Mouse (Mus musculus): Measurements from ENCODE around the gene Strada.
A peak's percentile ranks its signal among the peaks of the same experiment; 100 is the strongest.
"Not testable (repeated sequence)": the region's sequence is repeated elsewhere in the genome, so short reads cannot be mapped to it uniquely, and the experiment has no call there.

The Strada gene

DNA sequence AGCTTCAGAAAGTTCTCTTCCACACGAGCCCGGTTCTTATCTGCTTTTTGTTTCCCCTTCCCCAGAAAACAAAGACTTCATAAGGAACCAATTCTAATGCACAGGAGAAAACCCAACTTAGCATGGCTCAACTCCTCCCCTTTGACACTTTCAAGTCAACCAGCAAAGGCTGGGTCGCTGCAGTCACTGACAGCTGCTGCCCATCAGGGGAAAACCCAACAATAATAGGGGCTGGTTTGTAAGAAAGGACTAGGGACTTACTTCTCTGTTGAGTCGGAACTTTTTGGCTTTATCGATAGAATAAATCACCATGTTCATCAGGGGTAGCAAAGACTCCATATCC lies at the start of gene Strada:
Gene Strada, minus strand, starts transcription at position 46 of the 343 bp plus-strand sequence.
- no peak for DNase-seq

DNA sequence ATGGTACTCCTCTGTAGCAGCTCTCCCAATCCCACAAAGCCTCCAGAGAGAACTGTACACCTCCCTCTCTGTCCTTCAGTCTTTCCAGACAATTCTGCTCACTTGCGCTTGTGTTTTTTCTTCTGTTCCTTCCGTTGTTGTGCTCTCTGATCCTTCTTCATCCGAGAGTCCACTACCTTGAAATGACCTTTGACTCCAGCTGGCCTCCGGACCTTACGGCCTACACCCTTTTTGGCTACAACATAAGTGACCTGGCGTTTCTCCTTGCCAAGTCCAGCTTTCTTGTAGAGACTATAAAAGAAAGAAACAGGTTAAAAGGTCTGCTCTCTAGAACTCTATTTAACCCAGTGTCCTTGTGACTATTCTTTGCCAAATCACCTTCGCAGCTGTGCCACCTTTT lies 47.4 kb upstream of the Strada start:
- peak; percentile 55 to 59 for DNase-seq

DNA sequence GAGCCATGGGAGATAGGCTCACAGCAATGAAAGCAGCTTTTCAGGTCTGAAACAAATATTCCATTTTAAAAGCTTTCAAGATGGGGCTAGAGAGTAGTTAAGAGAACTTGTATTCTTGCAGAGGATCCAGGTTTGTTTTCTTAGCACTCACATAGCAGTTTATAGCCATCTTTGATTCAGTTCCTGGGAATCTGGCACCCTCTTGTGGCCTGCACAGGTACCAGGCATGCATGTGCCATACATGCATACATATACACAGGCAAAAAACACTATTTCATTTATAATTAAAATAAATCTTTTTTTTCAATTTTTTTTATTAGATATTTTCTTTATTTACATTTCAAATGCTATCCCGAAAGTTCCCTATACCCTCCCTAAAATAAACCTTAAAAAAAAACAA lies 44.9 kb upstream of the Strada start:
- DNase-seq: no peak

DNA sequence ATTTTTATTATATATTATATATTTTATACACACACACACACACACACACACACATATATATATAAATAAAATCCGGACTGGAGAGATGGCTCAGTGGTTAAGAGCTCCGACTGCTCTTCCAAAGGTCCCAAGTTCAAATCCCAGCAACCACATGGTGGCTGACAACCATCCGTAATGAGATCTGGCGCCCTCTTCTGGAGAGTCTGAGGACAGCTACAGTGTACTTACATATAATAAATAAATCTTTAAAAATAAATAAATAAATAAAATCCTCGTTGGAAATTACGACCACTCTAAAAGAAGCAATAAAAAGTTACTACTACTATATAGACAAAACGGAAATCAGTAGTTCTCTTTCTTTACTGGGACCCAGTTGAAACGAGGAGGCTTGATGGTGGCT lies 32.0 kb upstream of the Strada start:
- not testable (repeated sequence) for DNase-seq

DNA sequence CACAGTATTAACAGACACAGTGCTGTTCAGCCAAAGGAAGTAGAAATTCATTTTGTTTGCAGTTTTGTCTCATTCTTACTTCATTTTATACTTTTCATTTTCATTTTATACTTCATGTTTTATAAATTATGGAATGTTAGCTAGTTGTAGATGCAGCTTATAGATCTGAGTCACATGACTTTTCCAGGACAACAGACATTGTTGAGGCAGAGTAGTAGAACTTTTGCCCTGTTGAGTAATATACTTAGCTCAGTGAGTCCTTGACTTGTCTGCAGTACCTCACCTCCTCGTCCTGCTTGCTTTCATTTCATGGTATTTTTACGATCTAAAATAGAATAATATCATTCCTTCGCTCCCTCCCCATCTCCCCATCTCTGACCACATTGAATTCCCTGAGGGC lies 18.6 kb upstream of the Strada start:
- DNase-seq: no peak

DNA sequence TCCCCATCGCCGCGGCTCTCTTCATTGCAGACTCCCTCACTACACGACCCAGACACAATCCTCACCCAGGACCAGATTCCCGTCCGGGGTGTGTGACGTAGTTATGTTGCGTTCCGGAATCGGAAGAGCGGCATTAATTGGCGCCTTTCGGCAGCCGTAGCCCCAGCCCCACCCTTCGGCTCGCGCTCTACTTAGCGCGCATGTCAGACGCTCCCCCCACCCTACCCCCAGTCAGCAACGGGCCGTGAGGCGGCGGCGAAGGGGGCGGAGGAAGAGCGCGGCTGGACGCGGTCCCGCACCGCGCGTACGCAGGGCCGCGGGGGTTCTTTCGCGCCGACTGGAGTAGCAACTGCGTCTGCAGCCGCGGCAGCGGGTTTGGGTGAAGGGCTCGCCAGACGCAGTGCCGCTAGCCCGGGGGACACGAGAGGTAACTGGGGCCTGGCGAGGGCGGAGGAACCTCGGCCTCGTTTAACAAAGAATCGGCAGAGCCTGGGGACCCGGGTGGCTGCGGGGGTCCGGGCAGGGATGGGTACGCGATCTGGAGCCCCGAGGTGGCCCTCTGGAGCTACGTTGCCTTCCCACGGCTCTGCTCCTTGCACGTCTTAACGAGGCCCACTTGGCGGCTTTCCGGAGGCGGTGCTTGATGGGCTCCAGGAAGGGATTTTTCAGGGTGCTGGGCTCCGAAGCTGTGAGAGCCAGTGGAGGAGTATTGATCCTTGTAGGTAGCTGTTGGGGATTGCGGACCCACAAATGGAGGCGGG lies 14.9 kb upstream of the Strada start, which contains the start of gene Ddx42:
Gene Ddx42, plus strand, starts transcription at position 197 of the 761 bp plus-strand sequence.
- DNase-seq: peak; percentile 89 to 91

DNA sequence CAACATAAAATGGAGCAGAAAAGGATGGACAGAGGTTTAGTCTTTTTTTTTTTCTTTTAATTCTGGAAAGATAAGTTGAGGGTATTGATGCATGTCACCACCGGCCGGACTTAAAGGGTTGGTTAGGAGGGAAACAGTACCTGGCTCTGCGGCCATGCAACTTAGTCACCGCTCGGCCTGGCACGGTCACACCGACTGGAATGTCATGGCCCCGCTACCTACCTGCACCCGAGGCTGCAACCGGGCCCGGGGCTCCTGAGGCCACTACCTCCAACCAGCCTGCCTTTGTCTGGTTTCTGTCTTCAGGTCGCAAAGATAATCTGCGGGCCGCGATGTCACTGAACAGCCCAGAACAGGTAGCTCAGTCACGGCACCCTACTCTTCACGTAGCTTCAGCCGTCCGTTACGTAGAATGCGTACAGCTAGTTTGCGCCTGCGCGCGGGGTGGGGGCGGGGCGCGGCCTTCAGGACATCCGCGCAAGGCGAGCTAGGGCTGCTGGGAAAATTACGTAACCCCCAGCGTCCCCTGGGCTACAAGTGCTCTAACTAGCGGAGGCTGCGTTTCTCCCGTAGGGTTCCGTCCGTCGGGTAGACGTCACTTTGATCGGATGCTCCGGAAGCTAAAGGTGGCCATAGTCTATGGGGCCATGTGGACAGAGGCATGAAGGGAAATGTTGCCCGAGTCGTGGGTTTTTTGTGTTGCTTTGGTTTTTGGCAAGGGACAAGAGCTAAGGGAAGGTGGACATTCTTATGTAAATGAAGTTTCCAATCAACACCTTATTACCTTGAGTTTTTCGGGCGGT lies 14.2 kb upstream of the Strada start, which contains the start of gene Ccdc47:
Gene Ccdc47, minus strand, starts transcription at position 418 of the 803 bp plus-strand sequence.
- DNase-seq: peak; percentile 97 to 98

DNA sequence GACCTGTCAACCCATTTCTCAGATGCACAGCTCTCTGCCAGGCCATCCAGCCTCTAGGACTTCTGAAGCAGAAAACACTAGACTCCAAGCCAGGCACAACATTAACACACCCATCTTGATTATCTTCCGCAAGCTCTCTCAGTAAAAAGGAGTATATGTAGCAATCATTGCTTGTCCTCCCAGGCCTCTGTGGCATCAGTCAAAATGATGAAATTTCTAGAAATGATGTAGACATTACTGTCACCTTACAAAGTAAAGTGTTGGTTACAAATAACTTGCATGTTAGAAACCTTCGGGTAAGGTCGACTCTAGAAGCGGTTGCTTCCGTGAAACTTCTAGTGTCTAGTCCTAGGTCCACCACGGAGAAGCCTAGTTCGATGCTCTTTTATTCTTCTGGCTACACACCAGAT lies 13.5 kb upstream of the Strada start:
- no peak for DNase-seq

DNA sequence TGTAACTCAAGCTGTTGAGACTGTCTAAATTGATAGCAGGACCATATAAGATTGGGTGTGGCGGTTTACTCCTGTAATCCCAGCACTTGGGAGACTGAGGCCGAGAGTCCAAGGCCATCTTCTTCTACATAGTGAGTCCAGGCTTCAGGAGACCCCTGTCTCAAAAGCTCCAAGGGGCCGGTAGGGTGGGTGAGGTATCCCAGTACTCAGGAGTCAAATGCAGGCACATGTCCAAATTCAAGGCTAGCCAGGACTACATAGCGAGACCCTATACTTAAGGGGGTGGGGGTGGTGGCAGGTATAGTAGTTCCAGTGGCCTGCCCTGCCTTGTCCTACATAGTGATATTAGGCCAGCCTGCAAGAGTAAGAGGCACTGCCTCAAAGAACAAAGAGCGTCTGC lies 12.9 kb upstream of the Strada start:
- no peak for DNase-seq

DNA sequence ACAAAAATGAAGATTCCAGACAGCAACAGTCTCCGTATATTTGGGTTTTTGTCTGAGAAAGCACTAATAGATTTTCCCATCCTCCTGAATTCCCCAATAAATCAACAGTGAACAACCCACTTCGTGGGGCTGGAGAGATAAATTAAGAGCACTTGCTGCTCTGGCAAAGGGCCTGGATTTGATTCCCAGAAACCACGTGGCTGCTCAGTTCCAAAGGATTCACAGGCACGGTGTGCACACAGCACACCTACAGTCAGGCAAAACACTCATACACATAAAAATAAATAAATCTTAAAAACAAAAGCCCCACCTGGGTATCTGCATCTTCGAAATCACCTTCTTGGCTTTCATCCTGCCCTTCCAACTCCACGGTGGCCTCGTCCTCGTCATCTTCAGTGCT lies 10.8 kb upstream of the Strada start:
- DNase-seq: no peak

DNA sequence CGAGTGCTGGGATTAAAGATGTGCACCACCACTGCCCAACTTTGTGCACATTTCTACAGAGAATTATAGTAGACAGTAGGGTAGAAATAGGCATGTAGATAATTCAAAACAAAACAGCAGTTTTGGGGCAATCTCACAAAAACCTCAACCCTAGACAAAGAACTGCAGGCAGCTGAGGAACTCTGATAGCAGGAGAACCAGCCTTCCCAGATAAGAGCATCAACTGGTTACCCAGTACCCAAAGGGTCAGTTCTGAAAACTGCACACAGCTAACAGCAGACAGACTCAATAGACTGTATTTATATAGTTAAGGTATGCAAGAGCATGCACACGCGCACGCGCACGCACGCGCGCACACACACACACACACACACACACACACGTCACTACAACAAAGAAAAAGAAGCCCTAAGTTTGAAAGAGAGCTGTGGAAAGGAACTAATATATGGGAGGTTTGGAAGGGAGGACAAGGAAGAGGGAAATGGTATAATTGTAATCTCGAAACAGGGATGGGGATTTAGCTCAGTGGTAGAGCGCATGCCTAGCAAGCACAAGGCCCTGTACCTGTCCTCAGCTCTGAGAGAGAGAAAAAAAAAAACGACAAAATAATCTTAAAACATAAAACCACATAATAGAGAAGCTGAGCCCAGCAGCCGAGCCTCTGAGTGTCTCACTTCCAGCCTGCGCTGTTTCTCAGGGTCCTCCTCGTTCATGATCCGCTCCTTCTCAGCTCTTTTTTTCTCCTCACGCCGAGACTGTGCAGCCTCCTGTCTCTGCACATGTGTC lies 438 bp downstream of the Strada start:
- DNase-seq: no peak

DNA sequence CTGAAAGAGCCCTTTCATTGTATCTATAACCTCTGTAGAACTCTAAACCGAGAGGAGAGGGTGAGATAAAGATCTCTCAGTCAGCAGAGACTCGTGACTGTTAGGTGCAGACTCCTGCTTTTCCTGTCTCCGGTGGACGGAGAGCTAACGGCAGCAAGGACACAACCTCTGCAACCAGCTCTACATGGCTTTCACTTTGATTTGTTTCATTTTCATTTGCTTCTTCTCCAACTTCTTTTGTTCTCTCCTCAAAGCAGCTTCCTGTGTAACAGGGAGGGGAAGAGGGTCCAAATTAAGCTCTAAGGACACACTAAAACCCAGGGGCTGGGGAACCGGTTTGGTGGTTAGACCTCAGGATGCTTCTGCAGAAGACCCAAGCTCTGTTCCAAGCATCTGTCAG lies 1.2 kb downstream of the Strada start:
- DNase-seq: no peak

DNA sequence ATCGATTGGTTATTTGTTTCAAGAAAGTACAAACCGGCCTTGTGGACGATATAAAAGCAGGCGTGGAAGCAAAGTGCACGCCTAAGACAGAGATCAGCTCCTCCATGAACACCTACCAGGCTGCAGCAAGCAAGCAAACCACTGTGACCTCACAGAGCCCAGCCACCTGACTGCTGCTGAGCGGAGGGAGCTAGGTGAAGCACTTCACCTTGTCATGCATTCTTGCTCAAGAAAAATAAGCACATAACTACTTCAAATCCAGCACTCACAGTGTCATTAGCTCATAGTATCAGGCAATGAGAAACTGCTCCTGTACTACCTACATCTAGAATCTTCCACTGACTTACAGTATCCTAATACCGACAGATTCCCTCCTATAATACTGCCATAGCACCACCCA lies 2.0 kb downstream of the Strada start:
- DNase-seq: not testable (repeated sequence)

DNA sequence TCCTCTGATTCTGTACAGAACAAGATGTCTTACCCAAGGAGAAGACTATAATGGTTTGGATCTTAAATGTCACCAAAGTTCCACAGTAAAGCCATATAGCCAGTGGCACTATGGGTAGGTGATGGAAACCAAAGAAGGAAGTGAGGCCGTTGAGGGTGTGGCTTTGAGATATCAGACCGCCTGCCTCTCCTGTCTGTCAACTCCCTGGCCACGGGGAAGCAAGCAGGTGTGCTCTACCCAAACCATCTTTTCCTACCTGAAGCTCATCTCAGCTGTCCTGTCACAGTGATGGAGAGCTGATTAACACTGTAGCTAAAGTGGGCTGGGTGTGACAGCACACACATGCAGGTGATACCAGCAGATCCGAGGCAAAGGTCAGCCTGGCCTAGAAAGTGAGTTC lies 3.7 kb downstream of the Strada start:
- DNase-seq: no peak

DNA sequence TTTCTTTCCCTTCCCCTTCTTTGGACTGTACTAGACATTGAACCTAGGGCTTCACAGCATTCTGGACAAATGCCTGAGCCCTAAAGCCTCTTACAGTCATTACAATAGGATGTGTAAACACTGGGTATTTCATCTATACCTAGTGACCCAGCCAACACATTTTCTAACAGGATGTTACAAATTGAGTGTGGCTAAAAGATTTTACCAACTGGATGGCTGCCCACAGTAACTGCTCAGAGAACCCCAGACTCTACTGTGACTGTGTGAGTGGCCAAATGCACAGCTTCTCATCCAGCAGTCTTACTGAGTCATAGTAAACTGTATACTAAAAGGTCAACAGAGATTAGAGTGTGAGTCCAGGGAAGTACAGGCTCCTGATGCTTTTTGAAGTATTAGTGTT lies 6.6 kb downstream of the Strada start:
- no peak for DNase-seq

DNA sequence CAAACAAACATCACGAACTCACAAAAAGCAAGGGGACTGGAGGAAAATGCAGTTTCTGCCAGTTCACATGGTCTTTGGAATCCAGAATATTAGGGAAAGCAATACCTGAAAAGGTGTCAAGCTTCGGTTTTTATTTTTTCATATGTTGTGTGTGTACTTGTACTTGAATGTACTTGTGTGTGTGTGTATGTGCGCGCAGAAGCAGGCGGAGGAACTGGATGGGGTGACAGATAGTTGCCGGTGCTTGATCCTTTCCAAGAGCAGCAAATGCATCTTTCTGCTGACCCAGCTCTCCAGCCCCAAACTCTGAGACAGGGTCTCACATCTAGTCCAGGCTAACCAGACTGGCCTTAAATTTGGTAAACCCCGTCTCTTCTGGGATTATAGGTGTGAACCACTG lies 7.1 kb downstream of the Strada start:
- DNase-seq: no peak

DNA sequence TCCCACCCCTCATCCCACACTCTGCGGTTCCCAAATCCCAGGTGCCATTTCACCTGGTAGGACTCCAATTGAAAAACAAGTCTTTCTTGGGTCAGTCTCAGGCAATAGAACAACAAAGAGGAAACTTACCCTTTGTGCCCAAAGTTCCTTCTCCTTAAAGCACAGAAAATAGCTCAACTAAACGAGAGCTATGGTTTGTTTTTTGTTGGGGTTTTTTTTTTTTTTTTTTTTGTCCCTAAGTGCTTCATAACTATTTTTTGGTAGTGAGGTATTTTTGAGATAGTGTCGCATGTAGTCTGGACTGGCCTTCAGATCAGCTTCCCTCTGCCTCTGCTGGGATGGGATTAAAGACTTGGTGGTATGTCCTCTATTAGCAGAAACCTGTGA lies 7.8 kb downstream of the Strada start:
- DNase-seq: no peak

DNA sequence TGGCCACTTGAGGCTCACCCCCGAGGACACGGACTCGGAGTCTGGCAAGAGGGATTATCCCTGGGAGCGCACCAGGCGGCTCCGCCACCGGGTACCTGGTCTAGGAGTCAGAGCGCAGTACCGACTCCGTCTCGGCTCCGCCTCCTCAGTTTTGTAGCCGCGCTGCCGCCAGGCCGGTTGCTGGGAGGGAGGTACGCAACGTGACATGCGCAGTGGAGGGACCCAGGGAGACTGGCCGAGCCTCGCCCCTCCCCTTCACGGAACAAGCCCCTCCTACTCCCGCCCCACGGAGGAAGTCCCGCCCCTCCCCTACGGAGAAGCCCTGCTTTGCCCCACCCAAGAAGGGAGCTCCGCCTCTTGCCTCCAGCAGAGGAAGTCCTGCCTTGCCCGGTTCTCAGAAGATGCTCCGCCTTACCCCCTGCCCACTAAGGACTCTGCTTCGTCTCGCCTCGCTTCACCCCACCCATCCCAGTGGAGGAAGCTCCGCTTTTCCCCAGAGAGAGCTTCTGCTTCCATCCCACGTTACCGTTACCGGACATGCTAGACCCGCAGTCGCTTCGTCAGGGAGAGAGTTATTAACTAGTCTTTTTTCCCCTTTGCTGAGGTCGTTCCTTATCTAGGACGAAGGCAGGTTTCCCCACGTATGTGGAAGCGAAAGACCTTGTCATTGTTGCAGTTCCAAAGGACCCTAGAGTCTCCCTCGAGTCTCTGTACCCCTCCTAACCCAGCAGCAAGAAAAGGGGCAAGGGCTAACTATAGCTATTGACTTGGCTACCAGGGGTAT lies 8.4 kb downstream of the Strada start:
- DNase-seq: peak; percentile 95 to 96

DNA sequence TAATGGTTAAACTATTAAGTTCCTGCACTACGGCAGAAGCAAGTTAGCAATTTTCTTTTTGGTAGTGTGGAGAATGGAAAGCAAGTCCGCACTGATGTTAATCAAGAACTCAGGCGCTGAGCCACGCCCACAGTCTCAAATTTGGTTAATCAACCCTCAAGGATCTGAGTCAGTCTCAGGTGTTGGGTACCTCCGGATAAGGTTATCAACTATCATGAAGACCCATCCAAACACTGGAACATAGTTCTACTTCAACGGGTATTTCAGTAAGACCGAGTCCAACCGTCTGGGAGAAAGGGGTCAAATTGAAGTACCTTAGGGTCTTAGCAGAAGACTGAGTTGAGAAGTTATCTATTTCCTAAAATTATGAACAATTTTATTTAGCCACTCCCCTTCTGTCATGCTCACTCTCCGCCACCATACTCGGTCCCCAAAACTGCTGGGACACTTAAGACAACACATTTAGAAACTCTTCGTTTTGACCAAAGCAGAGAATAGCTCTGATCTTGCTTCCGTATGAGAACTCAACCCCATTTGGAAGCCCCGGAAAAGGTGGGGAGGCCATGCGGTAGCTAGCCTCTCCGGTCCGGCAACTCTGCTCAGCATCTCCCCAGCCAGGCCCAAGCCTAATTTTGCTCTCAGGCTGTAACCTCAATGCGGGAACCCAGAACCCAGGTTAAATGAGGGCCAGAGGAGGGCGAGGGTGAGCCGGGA lies 9.2 kb downstream of the Strada start:
- peak; percentile 41 to 54 for DNase-seq

DNA sequence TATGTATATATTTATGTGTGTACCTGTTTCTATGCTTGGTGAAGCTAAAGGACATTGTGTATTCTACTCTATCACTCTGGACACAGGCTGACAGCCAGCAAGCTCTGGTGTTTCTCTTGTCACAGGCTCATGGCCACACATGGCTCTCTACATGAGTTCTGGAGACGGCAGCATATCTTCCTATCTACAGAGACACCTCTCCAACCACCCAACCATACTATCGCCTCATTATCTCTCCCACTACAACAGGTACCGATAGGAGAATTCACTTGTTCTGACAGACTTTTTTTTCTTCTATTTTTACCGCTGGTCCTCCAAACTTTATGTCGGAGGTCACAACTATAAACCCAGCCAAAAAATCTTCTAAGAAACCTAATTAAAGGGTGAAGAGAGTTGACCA lies 9.7 kb downstream of the Strada start:
- DNase-seq: no peak

DNA sequence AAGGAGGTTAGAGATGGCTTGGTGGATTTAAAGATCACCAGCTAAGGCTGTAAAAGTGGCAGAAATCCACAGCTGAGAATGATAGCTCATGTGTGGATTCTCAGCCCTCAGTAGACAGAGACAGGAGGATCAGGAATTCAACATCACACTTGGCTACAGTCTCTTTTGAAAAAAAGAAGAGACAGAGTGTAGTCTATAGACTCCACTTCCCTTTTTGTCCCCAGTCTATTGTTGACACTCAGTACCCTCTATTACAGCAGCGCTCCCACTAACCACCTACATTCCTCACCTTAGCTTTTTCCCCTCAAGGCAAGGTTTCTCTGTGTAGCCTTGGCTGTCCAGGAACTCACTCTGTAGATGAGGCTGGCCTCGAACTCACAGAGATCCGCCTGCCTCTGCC lies 10.3 kb downstream of the Strada start:
- DNase-seq: no peak

DNA sequence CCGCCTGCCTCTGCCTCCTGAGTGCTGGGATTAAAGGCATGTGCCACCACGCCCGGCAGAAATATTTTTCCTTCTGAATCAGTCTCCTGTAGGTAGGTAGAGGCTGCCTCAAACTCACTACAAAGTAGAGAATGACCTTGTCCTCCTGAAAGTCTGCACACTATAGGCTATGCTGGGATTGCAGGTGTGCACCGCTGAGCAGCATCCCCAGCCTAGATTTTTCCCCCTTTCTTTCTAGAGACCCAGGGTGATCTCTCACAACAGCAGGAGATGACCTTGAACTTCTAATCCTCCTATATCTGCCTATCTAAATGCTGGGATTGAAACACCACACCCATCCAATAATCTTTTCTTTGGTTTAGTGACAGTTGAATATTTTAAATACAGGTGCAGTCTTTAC lies 14.6 kb downstream of the Strada start:
- no peak for DNase-seq

All from kidney, adult 8-10 months (tissue).